Mouse (Mus musculus) layer of hippocampus, adult 18-20 months (tissue): ENCODE measurements around the gene Fut7. TPM values are rescaled to one million over a fixed set of nuclear protein-coding genes. Genes with fewer than 3 reads are reported as not detected.

Experiments used
- DNase-seq, 2 experiments: peaks; one replicate each; pipeline ENCODE4 v3.0.0; 2022; ENCODE audit warnings: low spot score in 2 of 2
- total RNA-seq, 2 experiments: library from RNA; stranded (reverse); gene quantifications; 2 replicates each; pipeline ENCODE4 v1.2.3; 2021

The Fut7 gene
- total RNA-seq, 2 experiments from 2014 or later: 0.15 to 0.76 TPM

DNA sequence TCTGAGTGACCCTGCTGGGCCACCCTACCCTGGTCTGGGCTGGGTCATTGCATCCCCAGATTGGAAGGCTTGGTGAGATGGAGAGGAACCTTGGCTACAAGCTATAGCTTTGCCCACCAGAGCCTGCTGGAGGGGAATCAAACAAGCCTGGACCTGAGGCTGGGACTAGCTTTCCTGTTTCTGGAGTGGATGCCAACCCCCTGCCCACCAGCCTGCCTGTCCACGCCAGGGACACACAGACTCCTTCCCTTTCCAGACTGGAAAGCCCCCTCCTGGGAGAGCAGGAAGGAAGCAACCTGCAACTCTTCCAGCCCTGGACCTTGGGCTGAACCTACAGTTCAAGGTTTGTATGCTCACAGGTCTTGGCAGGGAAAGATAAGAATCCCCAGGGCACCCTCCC, 559 bp downstream of the Fut7 start:
- DNase-seq: no peak

DNA sequence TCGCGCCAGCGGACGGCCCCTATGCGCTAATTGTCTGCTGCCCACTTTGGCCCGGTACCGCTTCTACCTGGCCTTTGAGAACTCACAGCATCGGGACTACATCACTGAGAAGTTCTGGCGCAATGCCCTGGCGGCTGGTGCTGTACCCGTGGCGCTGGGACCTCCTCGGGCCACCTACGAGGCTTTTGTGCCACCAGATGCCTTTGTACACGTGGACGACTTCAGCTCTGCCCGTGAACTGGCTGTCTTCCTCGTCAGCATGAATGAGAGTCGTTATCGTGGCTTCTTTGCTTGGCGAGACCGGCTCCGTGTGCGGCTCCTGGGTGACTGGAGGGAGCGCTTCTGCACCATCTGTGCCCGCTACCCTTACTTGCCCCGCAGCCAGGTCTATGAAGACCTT, 2.4 kb downstream of the Fut7 start:
- no peak for DNase-seq

DNA sequence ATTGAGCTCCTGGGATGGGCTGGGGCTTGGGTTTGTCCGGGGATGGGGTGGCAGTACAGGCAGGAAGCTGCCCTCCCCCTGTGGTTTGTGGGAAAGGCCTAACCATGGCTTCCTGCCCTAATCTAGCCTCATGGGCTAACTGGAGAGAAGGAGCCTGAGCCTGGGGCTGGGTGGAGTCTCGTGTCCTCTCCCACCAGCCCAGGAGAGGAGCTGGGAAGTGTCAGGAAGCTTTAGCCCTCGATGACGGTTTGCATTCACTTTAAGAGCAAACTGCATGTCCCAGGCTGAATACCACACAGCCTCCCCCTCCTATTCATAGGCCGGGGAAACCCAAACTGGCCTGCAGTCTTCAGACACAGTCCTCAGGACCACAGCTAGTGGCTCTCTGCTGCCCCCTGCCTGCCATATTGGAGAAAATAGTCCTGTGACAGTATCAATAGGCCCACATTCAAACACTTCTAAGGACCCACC, 3.7 kb downstream of the Fut7 start:
- peak in 1 of 2 experiments; percentile 80 for DNase-seq

DNA sequence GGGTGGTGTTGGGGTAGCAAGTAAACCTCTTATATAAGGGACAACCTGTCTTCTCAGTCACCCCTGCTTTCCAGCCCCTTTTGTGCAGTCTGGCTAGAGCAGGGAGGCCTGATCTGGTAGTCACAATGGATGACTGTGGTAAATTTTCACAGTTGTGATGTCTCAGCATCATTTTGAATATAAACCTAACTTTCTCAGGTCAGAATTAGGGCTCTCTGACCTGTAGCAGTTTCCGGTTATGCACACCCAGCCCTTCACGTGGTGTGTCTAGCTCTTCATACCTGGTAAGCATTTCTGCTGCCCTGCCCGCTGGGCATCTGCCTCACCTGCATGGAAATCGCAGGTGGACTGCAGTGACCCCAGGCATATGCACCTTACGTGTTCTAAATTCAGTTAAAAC, 4.2 kb downstream of the Fut7 start:
- DNase-seq: no peak

DNA sequence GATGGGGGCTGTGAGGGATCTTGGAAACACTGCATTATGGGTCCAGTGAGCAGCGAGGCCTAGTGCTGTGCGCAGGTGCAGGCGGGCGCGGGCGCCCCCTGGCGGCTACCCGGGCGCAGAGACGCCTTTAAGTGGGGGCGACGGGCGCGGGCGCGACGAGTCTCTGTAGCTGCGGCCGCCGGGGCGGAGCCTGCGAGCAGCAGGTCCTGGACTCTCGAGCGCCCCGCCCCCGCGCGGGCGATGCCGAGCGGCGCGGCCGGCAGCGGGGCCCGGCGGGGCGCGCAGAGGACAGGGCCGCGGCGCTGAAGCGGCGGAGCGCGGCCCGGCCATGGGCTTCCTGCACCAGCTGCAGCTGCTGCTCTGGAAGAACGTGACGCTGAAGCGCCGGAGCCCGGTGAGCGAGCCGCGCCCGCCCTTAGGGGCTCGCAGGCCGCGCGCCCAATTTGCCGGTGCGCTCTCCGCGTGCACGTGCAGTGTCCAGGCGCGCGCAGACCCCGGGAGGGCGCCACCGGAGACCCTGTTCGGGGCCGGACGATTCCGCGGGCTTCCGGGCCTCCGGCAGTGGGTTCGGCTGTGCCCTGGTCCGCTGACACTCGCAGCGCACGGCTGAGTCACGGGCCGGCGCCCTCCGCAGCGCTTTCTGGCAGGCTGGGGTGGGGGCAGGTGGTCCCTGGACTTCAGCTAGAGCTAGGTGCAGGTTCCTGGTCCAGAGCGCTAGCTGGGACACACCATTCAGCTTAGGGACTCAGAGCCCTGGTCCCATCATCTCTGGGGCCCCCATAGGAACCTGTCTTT, 5.6 kb downstream of the Fut7 start, which contains the start of gene Abca2:
Abca2 (plus strand) TSS at position 262 of the 795 bp plus-strand sequence.
- peak; percentile 94 to 99 for DNase-seq

DNA sequence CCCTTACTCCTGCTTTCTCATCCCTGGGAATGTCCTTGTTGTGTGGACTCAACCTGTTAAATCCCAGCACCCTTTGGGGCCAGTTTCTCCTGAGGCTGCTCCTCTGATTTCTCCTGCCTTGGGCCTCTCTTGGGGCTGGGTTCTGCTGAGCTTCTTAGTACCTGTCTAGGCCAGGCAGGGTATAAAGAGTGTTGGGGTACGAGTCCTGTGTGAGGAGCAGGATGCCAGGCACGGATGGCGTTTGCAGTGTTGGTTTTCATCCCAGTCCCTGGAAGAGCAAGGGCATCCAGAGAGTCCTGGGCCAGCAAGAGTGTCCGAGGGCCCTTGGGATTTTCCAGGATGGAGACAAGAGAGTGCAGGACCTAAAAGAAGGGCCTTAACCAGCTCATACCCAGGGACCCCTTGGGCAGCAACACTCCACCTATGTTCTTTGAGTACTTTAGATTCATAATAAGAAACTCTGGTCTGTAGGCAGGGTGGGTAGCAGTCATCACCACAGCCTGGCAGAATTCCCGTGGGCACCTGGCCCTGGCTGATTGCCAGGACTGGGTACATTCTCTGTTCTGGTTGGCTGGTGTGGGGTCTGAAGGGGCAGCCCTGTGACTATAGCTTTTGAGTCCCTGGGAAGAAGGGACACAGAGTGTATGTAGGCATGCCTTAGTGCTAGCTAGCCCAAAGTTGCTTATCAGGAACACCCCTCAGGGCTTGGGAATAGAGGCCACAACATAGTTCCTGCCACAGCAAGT, 6.5 kb downstream of the Fut7 start:
- DNase-seq: peak in 1 of 2 experiments; percentile 36

DNA sequence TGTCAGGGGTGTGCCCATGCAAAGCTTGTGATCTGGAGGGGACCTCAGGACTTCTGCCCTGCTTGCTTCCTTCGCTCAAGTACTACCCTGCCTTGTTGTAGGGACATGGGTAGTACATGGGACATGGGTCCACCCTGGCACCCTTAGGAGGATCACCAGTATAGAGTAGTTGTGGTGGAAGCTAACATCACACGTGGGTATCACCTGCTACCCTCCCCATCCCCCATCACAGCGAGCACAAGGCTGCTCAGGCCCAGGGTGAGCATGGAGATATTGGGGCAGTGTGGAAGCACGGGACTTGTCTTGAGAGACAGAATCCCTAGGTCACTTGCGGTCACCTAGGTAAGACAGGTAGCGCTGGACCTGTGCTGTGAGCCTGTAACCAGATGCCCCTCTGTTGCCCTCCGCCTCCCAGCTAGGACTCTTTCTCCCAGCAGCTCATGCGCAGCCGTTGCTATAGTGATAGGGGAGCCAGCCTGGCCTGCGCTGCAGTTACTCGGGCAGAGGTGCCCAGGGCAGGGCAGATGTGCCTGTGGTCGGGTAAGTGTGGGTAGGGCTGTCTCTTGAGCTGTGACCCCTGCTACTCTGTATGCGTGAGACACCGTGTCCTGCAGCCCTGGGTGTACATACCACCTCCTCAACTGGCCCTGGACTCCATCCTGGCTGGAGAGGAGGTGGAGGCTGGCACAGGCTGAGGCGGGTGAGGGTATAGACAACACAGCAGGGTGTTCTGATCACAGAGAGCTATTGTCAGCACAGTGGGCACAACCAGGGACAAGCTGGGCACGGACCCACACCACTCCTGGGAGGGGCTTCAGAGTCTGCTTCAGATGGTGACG, 7.5 kb downstream of the Fut7 start:
- DNase-seq: peak in 1 of 2 experiments; percentile 65

DNA sequence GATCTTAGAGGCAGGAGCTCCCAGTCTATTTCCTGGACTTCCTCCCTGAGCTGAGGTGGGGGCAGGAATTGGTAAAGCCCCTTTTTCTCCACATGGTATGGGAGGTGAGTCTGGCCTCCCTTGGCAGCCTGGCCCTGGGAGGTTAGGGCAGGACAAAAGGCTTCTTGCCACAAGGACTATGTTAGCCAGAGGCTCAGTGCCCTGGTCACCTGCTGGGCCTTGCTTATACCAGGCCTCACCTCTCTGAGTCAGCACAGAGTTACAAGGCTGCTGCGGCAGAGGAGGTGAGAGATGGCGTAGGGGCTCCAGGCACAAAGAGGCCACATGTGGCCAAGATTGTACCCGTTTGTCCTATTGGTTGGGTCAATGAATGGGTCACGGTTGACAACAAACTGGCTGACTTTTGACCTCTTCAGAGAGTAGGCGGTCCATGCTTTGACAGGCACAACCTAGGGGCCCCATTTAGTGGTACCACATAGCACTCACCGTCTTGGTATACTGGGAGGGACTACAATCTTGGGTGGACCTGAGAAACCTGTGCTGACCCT, 8.3 kb downstream of the Fut7 start:
- no peak for DNase-seq

DNA sequence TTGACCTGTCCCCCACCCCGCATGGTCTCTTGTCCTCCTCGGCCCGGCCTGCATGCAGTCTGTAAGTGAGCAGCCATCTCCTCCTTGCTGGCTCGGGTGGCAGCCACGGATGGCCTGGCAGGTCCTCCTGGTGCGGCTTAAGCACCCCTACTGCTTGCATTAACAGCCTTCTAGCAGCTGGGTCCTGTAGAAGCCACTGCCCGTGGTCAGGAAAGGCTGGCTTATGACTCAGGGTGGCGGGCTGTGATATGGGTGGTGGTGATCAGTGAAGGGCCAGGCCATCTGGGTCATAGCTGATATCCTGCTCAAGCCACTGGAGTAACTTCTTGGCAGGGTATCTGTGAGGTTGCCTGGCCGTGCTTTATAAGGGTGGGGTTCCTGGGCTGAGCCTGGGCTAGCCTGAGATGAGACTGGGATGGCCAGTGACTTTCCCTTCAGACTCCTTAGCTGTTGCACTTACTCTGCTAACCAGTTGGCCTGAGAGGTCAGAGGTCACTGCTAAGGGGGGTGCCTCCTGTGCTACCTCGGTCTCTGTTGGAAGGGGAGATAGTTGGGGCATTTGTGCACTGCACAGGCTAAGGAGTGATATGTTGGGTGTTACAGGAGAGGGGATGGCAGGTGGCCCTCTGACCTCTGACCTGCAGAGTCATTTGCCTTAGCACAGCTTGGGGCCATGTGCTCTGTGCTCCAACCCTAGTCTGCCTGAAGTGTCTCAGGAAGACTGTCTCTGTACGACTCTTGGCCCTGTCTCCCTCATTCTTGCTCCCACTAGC, 9.4 kb downstream of the Fut7 start:
- no peak for DNase-seq

DNA sequence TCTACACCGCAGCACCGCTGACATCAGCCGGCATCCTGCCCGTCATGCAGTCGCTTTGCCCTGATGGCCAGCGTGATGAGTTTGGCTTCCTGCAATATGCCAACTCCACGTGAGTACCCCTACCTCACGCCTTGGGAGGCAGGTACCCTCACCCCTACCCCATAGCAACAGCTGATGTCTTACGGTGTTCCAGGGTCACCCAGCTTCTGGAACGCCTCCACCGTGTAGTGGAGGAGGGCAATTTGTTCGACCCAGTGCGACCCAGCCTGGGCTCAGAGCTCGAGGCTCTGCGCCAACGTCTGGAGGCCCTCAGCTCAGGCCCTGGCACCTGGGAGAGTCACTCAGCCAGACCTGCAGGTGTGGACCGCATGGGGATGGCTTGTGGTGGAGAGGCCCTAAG, 10.0 kb downstream of the Fut7 start:
- no peak for DNase-seq

DNA sequence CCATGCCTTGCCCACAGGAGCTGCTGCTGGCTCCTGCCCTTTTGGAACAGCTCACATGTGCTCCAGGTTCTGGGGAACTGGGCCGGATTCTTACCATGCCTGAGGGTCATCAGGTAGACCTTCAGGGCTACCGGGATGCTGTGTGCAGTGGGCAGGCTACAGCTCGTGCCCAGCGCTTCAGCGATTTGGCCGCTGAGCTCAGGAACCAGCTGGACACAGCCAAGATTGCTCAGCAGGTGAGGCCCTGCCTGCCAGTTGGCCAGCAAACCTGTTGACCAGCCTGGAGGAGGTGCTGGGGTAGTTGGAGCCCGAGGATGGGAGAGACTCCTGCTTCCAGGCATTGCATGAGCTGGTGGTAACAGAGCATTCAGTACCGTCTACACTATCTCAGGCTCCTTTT, 11.2 kb downstream of the Fut7 start:
- DNase-seq: no peak

DNA sequence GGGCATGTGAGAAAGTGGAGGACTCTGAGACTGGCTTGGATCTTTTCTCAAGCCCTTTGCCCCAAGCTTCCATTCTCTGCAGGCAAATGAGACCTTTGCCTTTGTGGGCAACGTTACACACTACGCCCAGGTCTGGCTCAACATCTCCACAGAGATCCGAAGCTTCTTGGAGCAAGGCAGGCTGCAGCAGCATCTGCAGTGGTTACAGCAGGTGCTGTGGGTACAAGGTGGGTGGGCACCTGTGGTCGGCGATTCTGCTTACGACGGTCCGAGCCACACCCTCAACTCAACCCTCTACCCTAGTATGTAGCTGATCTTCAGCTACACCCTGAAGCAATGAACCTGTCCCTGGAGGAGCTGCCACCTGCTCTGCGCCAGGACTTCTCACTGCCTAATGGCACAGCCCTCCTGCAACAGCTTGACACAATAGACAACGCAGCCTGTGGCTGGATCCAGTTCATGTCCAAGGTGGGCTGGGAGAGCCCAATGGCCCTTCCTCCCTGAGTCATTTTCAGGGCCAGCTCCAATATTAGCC, 13.3 kb downstream of the Fut7 start:
- DNase-seq: no peak

DNA sequence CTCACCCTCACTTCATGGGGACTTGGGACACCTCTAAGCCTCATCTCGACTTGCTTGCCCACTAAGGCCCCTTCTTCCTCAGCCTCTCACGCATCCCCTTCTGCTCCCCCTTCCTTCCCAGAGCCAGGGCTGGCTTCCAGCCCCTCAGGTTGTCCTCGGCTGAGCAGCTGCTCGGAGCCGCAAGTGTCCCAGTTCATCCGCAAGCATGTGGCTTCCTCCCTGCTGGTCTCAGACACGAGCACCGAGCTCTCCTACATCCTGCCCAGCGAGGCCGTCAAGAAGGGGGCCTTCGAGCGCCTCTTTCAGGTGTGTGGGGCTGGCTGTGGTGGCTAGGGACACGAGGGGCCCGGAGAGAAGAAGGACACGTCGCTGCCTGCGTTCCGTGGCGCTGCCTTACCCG, 18.0 kb downstream of the Fut7 start:
- no peak for DNase-seq

DNA sequence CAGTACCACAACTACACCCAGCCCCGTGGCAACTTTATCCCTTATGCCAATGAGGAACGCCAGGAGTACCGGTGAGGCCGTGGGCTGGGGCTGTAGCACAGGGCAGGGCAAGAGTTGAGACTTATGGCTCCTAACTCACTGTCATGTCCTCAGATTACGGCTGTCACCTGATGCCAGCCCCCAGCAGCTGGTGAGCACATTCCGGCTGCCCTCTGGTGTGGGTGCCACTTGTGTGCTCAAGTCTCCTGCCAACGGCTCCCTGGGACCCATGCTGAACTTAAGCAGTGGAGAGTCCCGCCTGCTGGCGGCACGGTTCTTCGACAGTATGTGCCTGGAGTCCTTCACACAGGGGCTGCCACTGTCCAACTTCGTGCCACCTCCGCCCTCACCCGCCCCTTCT, 19.6 kb downstream of the Fut7 start:
- no peak for DNase-seq

DNA sequence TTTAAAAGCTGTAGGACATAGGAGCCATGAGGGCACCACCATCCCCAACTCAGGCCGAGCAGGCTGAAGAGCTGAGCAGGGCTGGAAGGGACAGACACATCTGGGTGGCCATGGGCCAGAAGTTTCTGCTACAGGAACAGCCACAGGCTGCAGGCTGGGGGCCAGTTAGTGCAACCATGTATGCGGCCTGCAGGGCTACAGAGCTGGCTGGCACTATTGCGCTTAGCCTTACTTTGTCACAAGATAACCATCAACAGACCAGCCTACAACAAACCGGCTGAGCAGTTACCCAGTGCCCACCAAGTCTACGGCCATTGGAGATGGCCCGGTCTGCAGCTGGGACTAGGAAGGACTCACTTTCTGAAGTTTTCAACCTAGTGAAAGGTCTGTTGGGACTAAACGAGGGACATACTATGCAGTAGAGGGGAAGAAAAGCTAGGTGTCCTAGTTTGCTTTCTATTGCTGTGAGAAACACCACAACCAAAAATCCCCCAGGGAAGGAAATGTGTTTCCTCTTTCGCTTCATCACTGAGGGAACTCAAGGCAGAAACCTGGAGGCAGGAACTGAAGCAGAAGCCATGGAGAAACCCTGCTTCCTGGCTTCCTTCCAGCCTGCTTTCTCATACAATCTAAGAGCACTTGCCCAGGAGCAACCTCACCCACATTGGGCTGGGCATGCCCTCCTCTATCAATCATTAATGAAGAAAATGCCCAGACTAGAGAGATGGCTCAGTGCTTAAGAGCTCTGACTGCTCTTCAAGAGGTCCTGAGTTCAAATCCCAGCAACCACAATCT, 28.0 kb downstream of the Fut7 start:
- no peak for DNase-seq

DNA sequence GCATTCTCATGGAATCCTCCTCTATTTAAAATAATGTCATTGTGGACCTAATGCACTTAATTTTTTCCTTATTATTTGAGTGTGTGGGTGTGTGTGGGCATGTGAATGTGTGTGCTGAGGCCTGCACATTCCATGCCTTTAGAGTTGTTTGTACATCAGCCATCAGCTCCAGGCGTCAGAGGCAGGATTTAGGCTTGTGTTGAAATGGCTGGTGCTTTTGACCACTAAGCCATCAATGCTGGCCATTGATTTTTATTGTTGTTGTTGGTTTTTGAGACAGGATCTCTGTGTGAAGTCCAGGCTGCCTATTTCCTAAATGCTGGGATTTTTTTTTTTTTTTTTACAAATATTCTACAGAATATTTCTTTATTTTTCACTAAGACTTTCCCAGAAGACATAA, 29.9 kb downstream of the Fut7 start:
- no peak for DNase-seq

DNA sequence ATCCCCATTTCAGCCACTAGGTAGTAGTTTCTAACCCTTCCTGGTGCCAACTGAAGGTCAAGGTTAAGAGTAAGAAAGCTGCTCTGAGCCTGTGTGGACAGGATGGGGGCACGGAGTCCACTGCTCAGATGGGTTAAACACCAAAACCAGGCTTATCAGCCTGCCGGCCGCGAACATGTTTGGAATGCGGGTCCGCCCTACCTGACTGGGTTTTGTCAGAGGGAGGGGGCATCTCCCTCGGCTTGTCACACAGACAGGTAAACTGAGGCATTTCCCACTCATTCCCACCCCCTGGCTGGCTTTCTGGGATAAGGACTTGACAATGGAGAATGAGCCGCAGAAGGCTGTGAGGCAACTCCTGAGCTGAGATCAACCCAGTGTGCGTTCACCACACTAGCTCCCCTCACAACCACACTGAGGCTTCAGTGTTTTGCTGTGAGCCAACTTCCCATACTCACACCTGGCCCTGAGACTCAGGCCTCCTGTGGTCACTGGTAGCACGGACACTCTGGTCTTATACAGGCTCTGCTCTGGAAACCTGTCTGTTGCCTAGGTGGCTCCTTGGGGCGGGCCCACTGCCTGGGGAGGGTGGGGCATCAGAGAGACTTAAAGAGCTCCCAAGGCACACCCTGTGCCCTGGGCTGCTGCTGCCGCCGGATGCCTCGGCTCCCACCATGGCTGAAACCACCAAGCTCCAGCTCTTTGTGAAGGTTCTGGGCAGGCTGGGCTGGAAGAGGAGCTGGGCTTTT, 33.3 kb downstream of the Fut7 start, which contains the start of gene Clic3:
Clic3 (plus strand) TSS at position 634 of the 749 bp plus-strand sequence.
- no peak for DNase-seq
